Mouse (Mus musculus): ENCODE results near the gene Plpp6. TPM values are rescaled to one million over a fixed set of nuclear protein-coding genes. Genes with fewer than 3 reads are reported as not detected.

Gene Plpp6
- polyA plus RNA-seq, 1 experiment: 21.3 TPM

GRCm38 (mm10) chr19:28940135-28940874 is 23.4 kb upstream of the Plpp6 start:
- Histone ChIP-seq H3K4me1 (ENCODE audit: control insufficient read depth, insufficient read depth, low read length) (no peaks in the 10 kb centered on the region), H3K4me3 (ENCODE audit: insufficient read depth, low read length) (no peak overlapping the region), H3K27ac (ENCODE audit: insufficient read depth, low read length) (no peak overlapping the region)
- no peak for TF ChIP-seq CTCF (IDR thresholded peaks at IDR 0.05; ENCODE audit: extremely low read depth, insufficient read depth, low read length)
- TF ChIP-seq POLR2A (IDR thresholded peaks at IDR 0.05; ENCODE audit: extremely low read depth, insufficient read depth, low read length): no peak

DNA sequence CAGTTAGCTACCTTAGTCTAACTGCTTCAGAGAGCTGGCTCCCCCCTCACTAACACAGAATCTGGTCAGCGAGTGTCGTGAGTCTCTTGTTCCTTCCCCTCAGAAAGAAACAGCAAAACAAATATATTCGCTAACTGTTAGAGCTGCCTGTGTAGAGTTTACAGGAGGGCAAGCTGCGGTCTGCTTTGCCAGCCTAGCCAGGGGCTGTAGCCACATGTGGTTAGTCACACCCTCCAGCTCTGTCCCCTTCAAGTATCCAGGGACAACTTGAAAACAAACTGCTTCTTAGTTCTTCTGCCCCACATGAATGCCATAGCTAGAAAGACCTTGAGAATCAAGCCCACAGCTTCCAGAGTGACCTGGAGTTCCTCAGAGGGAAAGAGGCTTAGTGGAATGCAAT is 22.5 kb upstream of the Plpp6 start:
- TF ChIP-seq POLR2A (IDR thresholded peaks at IDR 0.05; ENCODE audit: extremely low read depth, insufficient read depth, low read length) (no peak), CTCF (IDR thresholded peaks at IDR 0.05; ENCODE audit: extremely low read depth, insufficient read depth, low read length) (no peak)
- Histone ChIP-seq H3K4me3 (ENCODE audit: insufficient read depth, low read length) (no peak overlapping the region), H3K4me1 (ENCODE audit: control insufficient read depth, insufficient read depth, low read length) (no peaks in the 10 kb centered on the region), H3K27ac (ENCODE audit: insufficient read depth, low read length) (no peak overlapping the region)

DNA sequence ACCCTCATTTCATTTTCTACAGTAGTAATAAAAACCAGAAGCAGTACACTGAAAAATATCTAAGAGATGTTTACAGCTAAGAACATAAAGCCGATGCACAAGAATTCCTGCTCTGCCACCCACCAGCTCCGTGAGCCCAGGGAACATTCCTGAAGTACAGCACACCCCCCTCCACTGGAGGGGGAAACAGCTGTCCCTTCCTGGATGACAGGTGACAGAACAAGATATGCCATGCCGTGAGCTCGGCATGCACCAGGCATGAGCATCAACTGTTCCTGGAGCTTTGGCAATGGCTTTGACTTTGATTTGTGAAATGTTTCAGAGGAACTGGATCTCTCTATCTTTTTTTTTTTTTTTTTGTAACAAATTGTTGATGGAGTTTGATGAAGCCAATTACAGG is 17.0 kb upstream of the Plpp6 start:
- H3K4me1 ChIP-seq (ENCODE audit: control insufficient read depth, insufficient read depth, low read length): peaks cover 2% of the 10 kb centered on the region; the same call in 1 of the 2 replicates
- no peak overlapping the region for H3K4me3 ChIP-seq (ENCODE audit: insufficient read depth, low read length)
- H3K27ac ChIP-seq (ENCODE audit: insufficient read depth, low read length): no peak overlapping the region
- TF ChIP-seq POLR2A (IDR thresholded peaks at IDR 0.05; ENCODE audit: extremely low read depth, insufficient read depth, low read length): no peak
- TF ChIP-seq CTCF (IDR thresholded peaks at IDR 0.05; ENCODE audit: extremely low read depth, insufficient read depth, low read length): no peak

- TF ChIP-seq CTCF (IDR thresholded peaks at IDR 0.05; ENCODE audit: extremely low read depth, insufficient read depth, low read length): no peak
- TF ChIP-seq POLR2A (IDR thresholded peaks at IDR 0.05; ENCODE audit: extremely low read depth, insufficient read depth, low read length): no peak
- Histone ChIP-seq H3K4me3 (ENCODE audit: insufficient read depth, low read length) (no peak overlapping the region), H3K27ac (ENCODE audit: insufficient read depth, low read length) (no peak overlapping the region)
These were observed 16.4 kb upstream of the Plpp6 start for GRCm38 (mm10) chr19:28947311-28947710.

GRCm38 (mm10) chr19:28951251-28951650 is 12.5 kb upstream of the Plpp6 start:
- TF ChIP-seq CTCF (IDR thresholded peaks at IDR 0.05; ENCODE audit: extremely low read depth, insufficient read depth, low read length): no peak
- no peak for TF ChIP-seq POLR2A (IDR thresholded peaks at IDR 0.05; ENCODE audit: extremely low read depth, insufficient read depth, low read length)
- no peak overlapping the region for H3K27ac ChIP-seq (ENCODE audit: insufficient read depth, low read length)
- H3K4me3 ChIP-seq (ENCODE audit: insufficient read depth, low read length): no peak overlapping the region
- peaks cover 2% of the 10 kb centered on the region; the same call in 1 of the 2 replicates for H3K4me1 ChIP-seq (ENCODE audit: control insufficient read depth, insufficient read depth, low read length)

More at GRCm38 (mm10) chr19:28947311-28947710, 16.4 kb upstream of the Plpp6 start:
- peaks cover 2% of the 10 kb centered on the region; the same call in 1 of the 2 replicates for H3K4me1 ChIP-seq (ENCODE audit: control insufficient read depth, insufficient read depth, low read length)

GRCm38 (mm10) chr19:28963113-28963512 is 640 bp upstream of the Plpp6 start:
- Histone ChIP-seq H3K27ac (ENCODE audit: insufficient read depth, low read length) (peak overlapping the region; percentile 99; the same call in 1 of the 2 replicates), H3K4me1 (ENCODE audit: control insufficient read depth, insufficient read depth, low read length) (peaks cover 8% of the 10 kb centered on the region), H3K4me3 (ENCODE audit: insufficient read depth, low read length) (peak overlapping the region; percentile 99; the same call in 1 of the 2 replicates)
- no peak for TF ChIP-seq CTCF (IDR thresholded peaks at IDR 0.05; ENCODE audit: extremely low read depth, insufficient read depth, low read length)
- no peak for TF ChIP-seq POLR2A (IDR thresholded peaks at IDR 0.05; ENCODE audit: extremely low read depth, insufficient read depth, low read length)

DNA sequence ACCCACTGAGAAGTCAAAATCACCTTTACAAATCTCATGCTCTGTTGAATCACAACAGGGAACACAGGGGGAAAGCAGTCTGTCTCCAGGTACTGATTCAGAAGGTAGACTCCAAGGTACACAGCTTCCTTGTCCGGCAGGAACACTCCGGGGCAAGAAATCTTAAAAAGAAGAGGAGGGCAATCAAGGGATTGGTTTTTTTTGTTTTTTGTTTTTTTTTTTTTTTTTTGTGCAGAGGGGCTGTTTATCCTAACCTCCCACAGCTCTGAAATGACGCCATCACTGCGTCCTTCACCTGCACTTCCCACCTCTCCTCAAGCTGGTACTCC is 276 bp upstream of the Plpp6 start:
- Histone ChIP-seq H3K27ac (ENCODE audit: insufficient read depth, low read length) (peak overlapping the region; percentile 99), H3K4me1 (ENCODE audit: control insufficient read depth, insufficient read depth, low read length) (peaks cover 8% of the 10 kb centered on the region), H3K4me3 (ENCODE audit: insufficient read depth, low read length) (peak overlapping the region; percentile 99)
- TF ChIP-seq POLR2A (IDR thresholded peaks at IDR 0.05; ENCODE audit: extremely low read depth, insufficient read depth, low read length) (no peak), CTCF (IDR thresholded peaks at IDR 0.05; ENCODE audit: extremely low read depth, insufficient read depth, low read length) (no peak)

DNA sequence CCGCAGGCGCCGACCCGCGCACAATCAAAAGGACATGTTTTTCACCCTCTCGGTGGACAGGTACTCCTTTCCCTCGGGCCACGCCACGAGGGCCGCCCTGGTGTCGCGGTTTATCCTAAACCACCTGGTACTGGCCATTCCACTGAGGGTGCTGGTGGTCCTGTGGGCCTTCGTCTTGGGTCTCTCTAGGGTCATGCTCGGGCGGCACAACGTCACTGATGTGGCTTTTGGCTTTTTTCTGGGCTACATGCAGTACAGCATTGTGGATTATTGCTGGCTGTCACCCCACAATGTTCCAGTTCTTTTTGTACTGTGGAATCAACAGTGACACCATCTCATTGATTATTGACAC is 775 bp downstream of the Plpp6 start:
- Histone ChIP-seq H3K4me3 (ENCODE audit: insufficient read depth, low read length) (peak overlapping the region; percentile 99), H3K27ac (ENCODE audit: insufficient read depth, low read length) (peak overlapping the region; percentile 99), H3K4me1 (ENCODE audit: control insufficient read depth, insufficient read depth, low read length) (peaks cover 8% of the 10 kb centered on the region)
- TF ChIP-seq POLR2A (IDR thresholded peaks at IDR 0.05; ENCODE audit: extremely low read depth, insufficient read depth, low read length) (no peak), CTCF (IDR thresholded peaks at IDR 0.05; ENCODE audit: extremely low read depth, insufficient read depth, low read length) (no peak)

DNA sequence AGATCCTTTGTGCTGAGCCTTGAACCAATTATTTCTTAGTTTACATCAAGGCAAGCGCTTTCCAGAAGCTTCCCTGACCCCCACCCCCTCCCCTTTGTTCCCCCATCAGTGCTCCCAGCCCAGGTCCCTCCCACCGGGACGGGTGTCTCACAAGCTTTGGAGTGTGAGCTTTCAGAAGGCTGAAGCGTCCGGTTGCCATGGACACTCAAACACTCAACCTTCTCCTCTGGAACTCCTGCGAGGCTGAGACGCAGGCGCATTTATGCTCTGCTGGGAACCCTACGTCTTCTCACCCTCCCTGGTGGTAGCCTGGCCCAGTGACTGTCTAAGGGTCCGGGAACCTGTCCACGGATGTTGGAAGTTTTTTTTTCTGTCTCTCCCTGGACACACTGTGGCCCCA is 3.9 kb downstream of the Plpp6 start, which contains the start of gene 4430402I18Rik:
TSS of gene 4430402I18Rik (minus strand) at position 149 of the 400 bp plus-strand sequence.
- TF ChIP-seq POLR2A (IDR thresholded peaks at IDR 0.05; ENCODE audit: extremely low read depth, insufficient read depth, low read length) (no peak), CTCF (IDR thresholded peaks at IDR 0.05; ENCODE audit: extremely low read depth, insufficient read depth, low read length) (no peak)
- H3K4me1 ChIP-seq (ENCODE audit: control insufficient read depth, insufficient read depth, low read length): peaks cover 8% of the 10 kb centered on the region
- no peak within 1 kb of the TSS for H3K27ac ChIP-seq (ENCODE audit: insufficient read depth, low read length)
- peak within 1 kb of the TSS; percentile 9 for H3K4me3 ChIP-seq (ENCODE audit: insufficient read depth, low read length)

DNA sequence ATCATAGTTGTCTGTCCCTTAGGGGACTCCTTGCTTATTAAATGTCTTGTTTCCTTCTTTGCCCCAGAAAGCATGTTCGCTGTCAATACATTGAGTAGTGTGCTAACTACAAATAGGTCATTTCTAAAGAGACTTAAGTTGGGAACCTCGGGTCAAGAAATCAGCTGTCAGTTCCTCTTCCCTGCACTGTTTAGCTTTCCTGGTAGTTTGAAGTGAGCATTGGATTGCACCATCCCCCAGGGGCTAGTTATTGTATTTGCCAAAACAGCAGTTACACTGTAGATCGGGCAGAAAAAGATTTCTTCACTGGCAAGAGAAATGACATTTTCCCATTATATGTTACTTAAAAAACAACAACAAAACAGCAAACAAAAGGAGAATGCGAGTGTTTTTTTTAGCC is 4.4 kb downstream of the Plpp6 start:
- no peak overlapping the region for H3K27ac ChIP-seq (ENCODE audit: insufficient read depth, low read length)
- H3K4me1 ChIP-seq (ENCODE audit: control insufficient read depth, insufficient read depth, low read length): peaks cover 8% of the 10 kb centered on the region
- no peak overlapping the region for H3K4me3 ChIP-seq (ENCODE audit: insufficient read depth, low read length)
- TF ChIP-seq CTCF (IDR thresholded peaks at IDR 0.05; ENCODE audit: extremely low read depth, insufficient read depth, low read length) (no peak), POLR2A (IDR thresholded peaks at IDR 0.05; ENCODE audit: extremely low read depth, insufficient read depth, low read length) (no peak)

Measured in cortical plate, adult 2 months (tissue).